Mouse (Mus musculus) fibroblast of lung, adult 2 months (primary cell): ENCODE results near the gene Snrpa1.

ENCODE experiments used
- DNase-seq: peaks from one replicate; pipeline ENCODE4 v3.0.0-alpha.2; 2011; ENCODE audit warnings: low read depth

Snrpa1 gene

DNA sequence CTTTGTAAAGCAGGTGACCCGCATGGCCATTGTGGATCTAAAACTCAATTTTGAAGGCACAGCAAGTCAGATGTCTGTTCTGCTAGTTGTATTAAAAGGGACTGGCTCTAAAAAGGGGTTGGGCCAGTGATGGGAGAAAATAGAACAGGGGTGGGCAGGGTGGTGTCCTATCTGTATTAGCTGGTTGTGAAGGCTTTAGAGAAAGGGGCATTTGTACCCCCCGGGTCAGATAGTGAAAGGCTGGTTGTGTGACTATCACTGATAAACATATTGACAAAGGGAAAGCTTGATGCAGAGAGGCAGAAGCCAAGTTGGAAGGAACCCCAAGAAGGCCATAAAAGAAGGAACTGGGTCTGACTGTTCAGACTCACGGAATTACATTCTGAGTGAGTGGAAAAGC lies 54.8 kb downstream of the Snrpa1 start:
- DNase-seq: no peak

DNA sequence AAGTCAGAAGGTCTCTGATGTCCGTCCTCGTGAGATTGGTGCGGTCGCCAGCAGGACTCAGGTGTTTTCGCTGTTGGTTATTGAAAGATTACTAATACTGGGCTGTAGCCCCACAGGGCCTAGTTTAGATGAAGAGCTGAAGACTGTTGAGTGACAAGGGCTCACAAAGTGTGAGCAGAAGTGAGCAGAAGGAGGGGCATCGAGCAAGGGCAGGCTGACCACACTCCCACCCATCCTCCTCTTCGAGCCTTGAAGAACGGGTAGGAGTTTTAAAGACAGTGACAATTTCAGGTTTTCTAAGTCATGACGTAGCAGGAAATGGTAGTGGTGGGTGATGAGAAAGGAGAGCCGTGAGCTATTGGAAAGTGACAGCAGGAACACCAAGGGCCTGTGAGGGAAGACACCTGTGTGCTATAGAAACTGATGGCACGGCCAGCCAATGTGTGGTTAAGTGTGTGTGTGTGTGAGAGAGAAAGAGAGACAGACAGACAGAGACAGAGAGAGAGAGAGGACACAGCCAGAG lies 57.1 kb downstream of the Snrpa1 start:
- no peak for DNase-seq

DNA sequence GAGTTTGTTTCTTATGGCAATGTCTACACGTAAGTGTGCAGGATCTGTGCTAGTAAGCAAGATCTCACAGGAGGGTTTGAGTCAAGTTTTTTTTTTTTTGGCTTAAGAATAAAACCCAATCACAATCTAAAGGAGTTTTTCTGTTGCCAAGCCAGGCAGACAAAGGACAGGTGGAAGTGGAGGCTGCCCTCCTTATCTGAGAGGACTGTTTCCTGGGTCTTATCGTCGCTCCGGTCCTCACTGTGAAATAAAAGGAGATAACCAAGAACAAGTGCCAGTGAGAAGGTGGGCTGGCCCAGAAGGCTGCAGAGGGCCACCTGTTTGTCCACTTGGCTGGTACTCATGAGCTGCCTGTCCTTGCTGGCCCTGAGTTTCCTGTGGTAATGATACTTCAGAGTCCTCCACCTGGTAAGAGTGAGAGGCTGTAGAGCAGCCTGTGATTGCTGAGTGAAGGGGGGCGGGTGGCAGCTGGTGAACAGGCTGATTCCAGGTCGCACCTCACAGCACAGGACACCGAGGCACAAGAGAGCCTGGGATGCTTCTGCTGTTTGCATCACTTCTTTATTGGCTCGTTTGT lies 58.2 kb downstream of the Snrpa1 start:
- DNase-seq: no peak

DNA sequence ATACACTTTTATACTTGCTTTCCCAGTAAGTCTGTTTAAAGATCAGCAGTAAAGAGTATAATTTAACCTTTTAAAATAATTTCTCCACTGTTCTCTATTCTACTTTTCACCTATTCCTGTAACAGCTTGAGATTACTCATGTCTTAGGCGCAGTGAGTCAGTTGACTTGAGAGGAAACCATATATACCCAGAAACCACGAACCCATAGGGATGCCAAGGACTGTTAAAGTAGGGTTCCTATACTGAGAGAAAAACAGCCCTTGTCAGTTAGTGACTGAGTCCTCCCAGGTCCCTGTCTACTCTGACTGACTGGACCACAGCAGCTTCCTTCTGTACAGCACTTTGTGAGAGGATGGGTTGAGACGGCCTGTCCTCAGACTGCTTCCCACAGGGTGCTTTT lies 59.2 kb downstream of the Snrpa1 start:
- no peak for DNase-seq

DNA sequence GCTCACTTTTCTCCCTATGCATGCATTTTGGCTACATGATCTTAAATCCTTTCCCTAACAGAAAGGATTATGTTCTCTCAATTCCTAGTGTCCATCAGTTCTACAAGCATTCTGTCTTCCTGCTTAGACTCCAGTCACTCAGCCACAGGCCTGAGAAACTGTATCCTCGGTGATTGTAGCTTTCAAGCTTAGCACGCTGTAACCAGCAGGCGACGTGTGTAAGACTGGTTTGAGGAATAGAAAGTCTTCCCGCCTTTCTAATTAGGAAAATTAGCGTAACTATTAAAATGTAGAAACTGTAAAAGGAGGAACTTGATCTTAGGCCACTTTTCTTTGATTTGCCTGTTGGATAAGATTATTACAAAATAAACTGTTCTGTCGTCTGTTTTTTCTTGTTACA lies 60.0 kb downstream of the Snrpa1 start:
- no peak for DNase-seq

DNA sequence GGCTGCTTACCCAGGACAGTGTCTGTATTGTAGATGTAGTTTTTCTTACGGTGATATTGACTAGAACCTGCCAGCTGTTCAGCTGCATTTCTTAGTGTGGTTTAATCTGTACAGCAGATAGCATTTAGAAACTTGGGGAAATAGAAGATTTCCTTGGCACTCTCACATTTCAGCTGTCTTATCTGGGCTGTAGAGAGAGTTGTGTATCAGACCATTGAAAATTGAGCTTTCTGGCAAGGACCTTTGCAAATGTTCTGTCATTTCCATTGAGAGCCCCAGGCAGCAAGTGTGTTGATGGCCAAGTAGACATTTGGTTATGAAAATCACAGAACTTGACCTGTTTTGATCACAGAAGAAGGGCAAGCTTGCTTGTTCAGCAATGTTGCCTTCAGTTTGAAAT lies 61.3 kb downstream of the Snrpa1 start:
- DNase-seq: no peak

DNA sequence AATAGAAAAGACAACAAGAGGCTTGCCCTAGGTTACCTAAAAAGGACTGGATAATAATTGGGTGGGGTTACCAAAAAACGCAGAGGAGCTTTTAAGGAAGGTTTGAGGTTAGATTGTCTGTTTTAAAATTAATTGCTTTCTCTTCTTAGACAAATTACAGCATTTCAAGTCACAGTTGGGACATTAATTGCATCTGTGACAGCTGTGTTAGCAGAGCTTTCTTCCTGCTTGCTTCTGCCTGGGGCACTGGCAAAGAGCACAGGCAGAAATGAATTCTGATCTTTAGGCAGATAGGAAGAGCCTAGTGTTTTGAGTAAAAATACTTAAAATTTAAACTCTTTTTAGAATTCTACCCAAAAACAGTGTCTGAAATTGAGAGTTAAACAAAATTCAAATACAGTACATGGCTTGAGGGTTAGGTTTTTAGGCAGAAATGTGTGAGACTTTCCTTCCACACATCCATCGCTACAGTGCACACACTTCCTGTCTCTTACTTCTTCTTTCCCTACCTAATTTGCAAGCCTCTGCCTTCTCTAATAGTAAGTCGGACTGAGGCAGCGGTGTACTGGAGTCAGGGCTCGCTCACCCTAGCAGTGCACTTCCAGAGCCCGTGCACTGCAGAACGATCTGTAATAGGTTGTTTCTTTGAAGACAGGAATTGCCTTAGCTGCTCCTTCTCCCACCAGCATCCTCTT lies 62.0 kb downstream of the Snrpa1 start:
- no peak for DNase-seq
